Mouse (Mus musculus): ENCODE data around the gene Baz1a.

The Baz1a gene

GRCm38 (mm10) chr12:55013626-55014398 is at the start of gene Baz1a:
Baz1a (minus strand) TSS chr12:55014348.
- DNase-seq (ENCODE audit: inconsistent age in 2 of 2, low spot score in 1 of 2): no peak

DNA sequence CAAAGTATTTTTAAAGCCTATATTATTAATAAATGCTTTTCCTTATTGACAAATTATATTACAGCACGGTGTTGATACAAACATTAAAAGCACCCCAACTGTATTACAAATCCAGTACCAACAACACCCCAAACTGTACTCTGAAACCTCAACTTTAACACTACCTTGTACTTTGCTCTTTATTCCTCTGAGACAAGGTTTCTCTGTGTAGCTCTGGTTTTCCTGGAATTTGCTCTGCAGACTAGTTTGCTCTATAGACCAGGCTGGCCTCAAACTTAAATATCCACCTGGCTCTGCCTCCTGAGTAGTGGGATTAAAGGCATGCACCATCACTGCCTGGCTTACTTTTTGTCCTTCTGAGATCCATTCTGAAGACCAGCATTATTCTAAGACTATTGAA is 48.0 kb upstream of the Baz1a start:
- DNase-seq (ENCODE audit: inconsistent age in 2 of 2, low spot score in 1 of 2): no peak

DNA sequence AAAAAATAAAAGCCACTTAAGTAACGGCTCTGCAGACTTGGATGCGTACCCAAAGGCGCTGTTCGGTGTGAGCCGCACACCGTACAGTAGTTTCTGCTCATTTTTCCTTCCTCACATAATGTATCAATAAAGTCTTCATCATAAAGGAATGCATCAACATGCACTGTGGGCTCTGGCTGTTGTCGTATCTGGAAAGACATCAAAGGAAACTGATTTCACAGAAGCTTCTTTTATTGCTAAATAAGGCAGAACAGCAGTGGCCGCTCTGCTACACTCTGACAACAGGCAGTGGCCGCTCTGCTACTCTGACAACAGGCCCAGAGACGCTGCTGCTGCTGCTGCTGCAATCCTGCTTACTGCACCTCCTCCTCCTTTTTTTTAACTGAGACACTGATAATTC is 46.9 kb upstream of the Baz1a start:
- DNase-seq (ENCODE audit: inconsistent age in 2 of 2, low spot score in 1 of 2): peak; percentile 51 to 55

DNA sequence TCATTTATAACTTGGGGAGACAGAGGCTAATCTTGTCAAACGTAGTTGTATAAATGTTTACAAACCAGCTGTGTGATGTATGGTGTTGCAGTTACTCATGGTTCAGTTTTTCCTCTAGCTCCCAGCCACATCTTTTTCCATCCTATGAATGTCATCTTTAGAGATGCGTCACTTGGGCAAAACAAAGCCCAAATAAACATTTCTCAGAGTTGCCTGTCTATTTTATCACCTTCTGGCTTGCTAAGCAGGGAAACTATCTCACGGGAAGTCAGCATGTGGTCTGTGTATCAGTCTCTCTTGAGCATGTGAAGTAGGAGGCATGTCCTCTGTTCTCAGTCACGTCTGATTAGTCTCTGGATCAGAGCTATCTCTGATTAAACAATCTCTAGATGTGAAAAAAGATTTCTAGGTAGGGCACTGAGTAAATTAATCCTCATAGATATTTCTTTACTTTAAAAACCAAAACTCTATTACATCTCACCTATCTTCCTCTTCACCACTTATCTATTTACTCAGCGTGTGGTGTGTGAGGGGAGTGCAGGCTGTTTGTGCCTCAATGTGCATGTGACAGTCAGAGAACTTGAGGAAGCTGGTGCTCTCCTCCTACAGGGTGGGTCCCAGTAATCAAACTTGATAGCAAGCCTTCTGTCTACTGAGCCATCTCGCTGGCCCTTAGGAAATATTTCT is 46.2 kb upstream of the Baz1a start:
- DNase-seq (ENCODE audit: inconsistent age in 2 of 2, low spot score in 1 of 2): no peak

DNA sequence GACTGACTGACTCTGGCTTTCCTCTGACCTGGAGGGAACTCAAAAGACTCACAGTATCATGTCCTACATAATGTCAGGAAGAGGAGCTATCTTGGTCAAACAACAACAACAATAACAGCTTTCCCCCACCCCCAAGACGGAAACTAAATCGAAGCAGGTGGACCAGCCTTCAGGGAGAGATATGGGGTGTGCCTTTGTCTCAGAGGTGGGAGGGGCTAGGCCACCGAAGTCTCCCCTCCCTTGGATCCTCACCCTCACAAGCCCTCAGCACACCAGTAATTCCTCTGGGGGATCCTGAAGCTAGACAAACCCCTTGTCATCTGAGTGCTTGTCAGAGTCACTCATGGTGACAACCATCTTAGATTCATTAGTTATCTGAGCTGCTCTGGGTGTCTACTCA is 45.7 kb upstream of the Baz1a start:
- no peak for DNase-seq (ENCODE audit: inconsistent age in 2 of 2, low spot score in 1 of 2)

- peak; percentile 65 to 73 for DNase-seq (ENCODE audit: inconsistent age in 2 of 2, low spot score in 1 of 2)
Observed at GRCm38 (mm10) chr12:55058865-55059615, 44.9 kb upstream of the Baz1a start.

GRCm38 (mm10) chr12:55056703-55057102 is 42.6 kb upstream of the Baz1a start:
- DNase-seq (ENCODE audit: inconsistent age in 2 of 2, low spot score in 1 of 2): no peak

- no peak for DNase-seq (ENCODE audit: inconsistent age in 2 of 2, low spot score in 1 of 2)
Observed at GRCm38 (mm10) chr12:55054551-55055241, 40.5 kb upstream of the Baz1a start.

GRCm38 (mm10) chr12:55053267-55053666 is 39.1 kb upstream of the Baz1a start:
- no peak for DNase-seq (ENCODE audit: inconsistent age in 2 of 2, low spot score in 1 of 2)

- no peak for DNase-seq (ENCODE audit: inconsistent age in 2 of 2, low spot score in 1 of 2)
Observed at GRCm38 (mm10) chr12:55051210-55052173, 37.3 kb upstream of the Baz1a start.

DNA sequence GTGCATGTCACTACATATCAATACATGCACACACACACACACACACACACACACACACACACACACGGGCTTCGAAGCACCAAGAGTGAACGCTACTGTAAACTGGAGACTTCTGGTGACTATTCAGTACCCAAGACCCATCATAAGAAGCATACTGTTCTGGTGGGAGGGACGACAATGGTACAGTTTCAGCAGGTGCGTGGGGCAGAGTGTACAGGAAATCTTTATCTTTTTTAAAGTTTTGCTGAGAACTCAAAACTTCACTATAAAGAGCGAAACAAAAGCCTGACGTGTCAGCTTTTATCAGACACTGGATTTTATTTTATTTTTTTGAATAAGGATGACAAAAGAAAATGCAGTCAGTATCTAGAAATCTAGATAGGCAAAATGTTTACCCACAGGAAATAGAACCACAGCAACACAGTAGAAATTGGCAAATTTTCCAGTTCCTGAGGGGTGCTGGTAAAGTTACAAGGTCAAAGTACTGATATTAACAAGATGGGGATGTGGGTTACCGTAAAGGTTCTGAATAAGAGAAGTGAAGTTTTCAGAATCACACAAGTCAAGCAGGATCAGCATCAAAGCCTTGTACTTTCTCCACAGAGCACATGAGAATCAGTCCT is 35.7 kb upstream of the Baz1a start:
- no peak for DNase-seq (ENCODE audit: inconsistent age in 2 of 2, low spot score in 1 of 2)

- DNase-seq (ENCODE audit: inconsistent age in 2 of 2, low spot score in 1 of 2): no peak
Observed at GRCm38 (mm10) chr12:55041011-55041410, 26.9 kb upstream of the Baz1a start.

DNA sequence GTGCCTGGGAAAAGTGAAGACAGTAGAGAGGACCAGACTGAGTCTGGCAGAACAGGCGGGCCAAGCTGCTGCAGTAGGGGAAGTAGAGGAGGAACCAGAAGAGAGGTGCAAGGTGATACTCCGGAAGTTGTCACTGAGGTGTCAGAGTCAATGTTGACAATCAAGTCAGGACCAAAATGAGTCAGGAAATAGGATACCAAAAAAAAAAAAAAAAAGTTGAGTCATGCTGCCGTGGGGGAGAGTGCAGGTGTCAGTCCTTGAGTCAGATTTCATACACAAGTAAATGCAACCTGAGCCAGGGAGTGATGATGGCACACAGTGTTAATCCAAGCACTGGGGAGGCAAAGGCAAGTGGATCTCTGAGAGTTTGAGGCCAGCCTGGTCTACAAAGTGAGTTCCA is 12.9 kb upstream of the Baz1a start:
- no peak for DNase-seq (ENCODE audit: inconsistent age in 2 of 2, low spot score in 1 of 2)

DNA sequence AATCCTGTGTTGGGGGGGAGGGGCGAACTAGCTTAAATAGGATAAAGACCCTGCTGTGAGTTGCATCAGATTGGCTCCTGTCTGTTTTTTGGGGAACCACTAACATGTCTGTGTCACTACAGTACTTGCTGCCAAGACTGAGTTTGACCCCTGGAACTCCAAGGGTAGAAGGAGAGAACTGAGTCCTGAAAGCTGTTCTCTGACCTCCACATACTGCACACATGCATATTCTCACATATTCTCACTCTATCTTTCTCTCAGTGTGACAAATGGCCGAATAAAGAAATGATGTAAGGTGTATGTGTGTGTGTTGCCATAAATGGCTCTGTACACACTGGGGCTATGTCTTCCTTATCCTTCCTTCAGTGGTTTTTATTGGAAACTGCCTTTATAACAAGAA is 9.1 kb upstream of the Baz1a start:
- DNase-seq (ENCODE audit: inconsistent age in 2 of 2, low spot score in 1 of 2): no peak

- peak in 1 of 2 experiments; percentile 25 for DNase-seq (ENCODE audit: inconsistent age in 2 of 2, low spot score in 1 of 2)
Observed at GRCm38 (mm10) chr12:55019421-55019877, 5.3 kb upstream of the Baz1a start.

GRCm38 (mm10) chr12:55017119-55017721 is 3.1 kb upstream of the Baz1a start:
- no peak for DNase-seq (ENCODE audit: inconsistent age in 2 of 2, low spot score in 1 of 2)

GRCm38 (mm10) chr12:55016339-55017118 is 2.4 kb upstream of the Baz1a start:
- DNase-seq (ENCODE audit: inconsistent age in 2 of 2, low spot score in 1 of 2): no peak

DNA sequence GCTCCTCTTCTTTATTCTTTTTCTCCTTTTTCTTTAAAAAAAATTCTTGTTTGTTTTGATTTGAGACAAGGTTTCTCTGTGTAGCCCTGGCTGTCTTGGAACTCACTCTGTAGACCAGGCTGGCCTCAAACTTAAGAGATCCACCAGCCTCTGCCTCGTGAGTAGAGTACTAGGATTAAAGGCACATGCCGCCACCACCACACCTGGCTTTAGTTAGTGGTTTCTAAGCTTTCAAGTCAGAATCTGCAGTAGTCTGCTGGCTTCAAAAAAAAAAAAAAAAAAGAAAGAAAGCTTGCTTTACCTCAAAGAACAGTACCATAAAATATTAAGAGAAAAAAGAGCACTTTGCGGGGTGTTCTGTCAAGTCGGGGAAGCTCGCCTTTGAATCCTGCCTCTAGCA is 1.3 kb upstream of the Baz1a start:
- no peak for DNase-seq (ENCODE audit: inconsistent age in 2 of 2, low spot score in 1 of 2)
